Mouse (Mus musculus): ENCODE data around the gene Cbx7.
A peak's percentile ranks its signal among the peaks of the same experiment; 100 is the strongest.

Gene Cbx7

GRCm38 (mm10) chr15:79891436-79892212, 79.3 kb downstream of the Cbx7 start, which contains the start of gene Apobec3:
TSS of gene Apobec3 (plus strand) at chr15:79891659.
- peak; percentile 61 to 79 for DNase-seq

DNA sequence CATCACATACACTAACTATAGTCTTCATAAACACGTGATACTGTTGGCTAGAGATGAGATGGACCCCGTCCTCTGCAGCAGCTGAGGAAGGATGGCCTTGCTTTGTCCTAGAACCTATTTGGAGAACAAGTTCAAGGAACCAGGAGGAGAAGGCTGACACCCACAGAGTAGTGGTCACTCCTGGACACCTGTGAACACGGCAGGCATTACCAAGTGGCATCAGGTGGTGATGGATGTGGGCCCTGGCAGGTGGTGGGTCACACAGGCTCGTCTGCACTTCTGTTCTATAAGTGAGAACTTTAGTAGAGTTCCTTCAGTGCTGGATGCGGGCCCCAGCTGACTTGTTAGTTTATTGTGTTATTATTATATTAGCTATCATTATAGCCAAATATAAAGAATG, 86.1 kb downstream of the Cbx7 start:
- DNase-seq = no peak

DNA sequence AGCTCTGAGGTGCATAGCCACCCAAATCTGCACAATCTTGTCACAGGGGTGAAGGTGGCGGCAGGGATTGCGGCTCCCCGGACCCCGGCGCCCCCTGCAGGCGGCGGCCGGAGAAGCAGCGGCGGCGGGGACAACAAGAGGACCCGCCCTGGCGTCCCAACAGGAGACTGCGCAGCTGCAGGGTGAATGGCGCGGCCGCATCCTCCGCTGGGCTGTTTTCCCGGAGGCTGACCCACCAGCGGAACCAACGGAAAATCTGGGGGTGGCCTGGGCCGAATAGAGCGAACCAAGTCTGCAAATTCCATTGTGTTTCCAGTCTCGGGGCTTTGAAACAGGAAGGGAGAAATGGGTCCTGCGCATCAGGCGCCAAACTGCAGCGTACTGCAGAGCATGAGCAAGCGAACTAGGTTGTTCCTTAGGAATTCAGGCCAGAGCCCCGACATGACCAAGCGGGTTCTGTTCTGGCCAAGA, 87.5 kb downstream of the Cbx7 start:
- peak; percentile 98 for DNase-seq

- peak; percentile 61 to 73 for DNase-seq
Observed at GRCm38 (mm10) chr15:79882623-79883267, 88.2 kb downstream of the Cbx7 start.

GRCm38 (mm10) chr15:79880477-79880876, 90.4 kb downstream of the Cbx7 start:
- no peak for DNase-seq

GRCm38 (mm10) chr15:79879319-79879718, 91.6 kb downstream of the Cbx7 start:
- peak; percentile 66 to 75 for DNase-seq

- DNase-seq = no peak
Observed at GRCm38 (mm10) chr15:79878725-79879136, 92.2 kb downstream of the Cbx7 start.

- peak in 1 of 2 experiments; percentile 15 for DNase-seq
Observed at GRCm38 (mm10) chr15:79875261-79875995, 95.5 kb downstream of the Cbx7 start.

- DNase-seq = no peak
Observed at GRCm38 (mm10) chr15:79873995-79874394, 96.9 kb downstream of the Cbx7 start.

DNA sequence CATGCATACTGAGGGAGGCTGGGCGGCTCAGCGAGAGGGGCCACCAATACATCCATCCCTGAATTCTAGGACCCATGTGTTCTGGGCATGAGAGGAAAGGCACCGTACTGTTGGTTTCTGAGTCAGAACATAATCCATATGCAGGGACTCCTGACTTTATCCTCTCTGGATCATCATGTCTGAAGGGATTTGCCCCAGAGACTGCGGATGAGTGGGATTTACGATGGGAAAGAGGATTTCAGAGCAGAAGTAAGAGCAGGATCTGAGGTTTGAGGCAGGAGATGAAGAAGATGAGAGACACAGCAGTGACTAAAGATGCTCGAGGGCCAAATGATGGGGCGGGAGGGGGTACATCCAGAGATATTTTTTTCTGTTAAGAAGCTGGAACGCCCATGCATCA, 97.4 kb downstream of the Cbx7 start:
- DNase-seq = no peak

DNA sequence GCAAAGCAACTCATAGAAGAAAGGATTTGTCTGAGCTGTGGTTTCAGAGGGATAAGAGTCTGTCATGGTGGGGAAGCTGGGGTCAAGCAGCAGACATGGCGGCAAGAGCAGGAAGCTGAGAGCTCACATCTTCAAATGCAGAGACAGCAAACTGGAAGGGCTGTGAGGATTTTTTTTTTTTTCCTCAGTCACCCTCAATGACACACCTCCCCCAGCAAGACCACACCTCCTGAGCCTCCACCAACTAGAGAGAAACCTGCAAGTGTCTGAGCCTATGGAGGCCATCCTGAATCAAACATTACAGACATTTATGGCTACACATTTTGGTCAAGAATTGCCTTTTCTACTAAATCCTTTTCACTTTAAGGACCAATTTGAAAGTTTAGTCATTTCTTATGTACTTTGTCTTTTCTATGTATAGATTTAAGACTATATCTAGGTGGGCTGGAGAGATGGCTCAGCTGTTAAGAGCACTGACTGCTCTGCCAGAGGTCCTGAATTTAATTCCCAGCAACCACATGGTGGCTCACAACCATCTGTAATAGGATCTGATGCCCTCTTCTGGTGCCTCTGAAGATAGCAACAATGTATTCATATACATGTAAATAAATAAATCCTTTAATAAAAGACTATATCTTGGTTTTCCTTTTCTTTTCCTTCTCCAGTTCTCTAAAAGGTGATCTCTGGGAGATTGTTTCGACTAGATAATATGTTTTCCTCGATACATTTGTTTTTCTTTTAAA, 103.5 kb downstream of the Cbx7 start:
- no peak for DNase-seq
